Mouse (Mus musculus) neural tube, embryonic 11.5 days (tissue): Measurements from ENCODE around the gene Ccl9. TPM values are rescaled to one million over a fixed set of nuclear protein-coding genes. Genes with fewer than 3 reads are reported as not detected.

Experiments used
- ATAC-seq: fragments of 200-750 bp; cut with Nextera tagmentation; 2 replicates; pipeline ENCODE4 v1.8.0; 2017; ENCODE audit warnings: moderate number of reproducible peaks, mild to moderate bottlenecking, moderate TSS enrichment, moderate library complexity; ENCODE audit not compliant: insufficient read depth, low FRiP score, low TSS enrichment
- DNase-seq: peaks from one replicate; pipeline ENCODE4 v3.0.0-alpha.2; 2015; ENCODE audit warnings: low spot score
- H3K27ac ChIP-seq: fragments of 300-500 bp; sonication (generic); 2 replicates; pipeline ENCODE4 v1.5.1; 2014; ENCODE audit warnings: low read depth, mild to moderate bottlenecking, low read length
- H3K27me3 ChIP-seq: fragments of 300-500 bp; sonication (generic); 2 replicates; pipeline ENCODE4 v1.6.1; 2014; ENCODE audit warnings: mild to moderate bottlenecking, low read length, mixed read lengths; ENCODE audit not compliant: control insufficient read depth, insufficient read depth
- H3K36me3 ChIP-seq: fragments of 300-500 bp; sonication (generic); 2 replicates; pipeline ENCODE4 v1.6.1; 2014; ENCODE audit warnings: mild to moderate bottlenecking, low read length, moderate library complexity, mixed read lengths; ENCODE audit not compliant: control insufficient read depth, insufficient read depth
- H3K4me1 ChIP-seq: fragments of 300-500 bp; sonication (generic); 2 replicates; pipeline ENCODE4 v1.6.1; 2014; ENCODE audit warnings: low read length, mixed read lengths; ENCODE audit not compliant: control insufficient read depth, insufficient read depth
- H3K4me2 ChIP-seq: fragments of 300-500 bp; sonication (generic); 2 replicates; pipeline ENCODE4 v1.6.1; 2014; ENCODE audit warnings: low read depth, mild to moderate bottlenecking, moderate library complexity
- H3K4me3 ChIP-seq: fragments of 300-500 bp; sonication (generic); 2 replicates; pipeline ENCODE4 v1.5.1; 2014; ENCODE audit warnings: low read depth, low read length
- H3K9ac ChIP-seq: fragments of 300-500 bp; sonication (generic); 2 replicates; pipeline ENCODE4 v1.6.1; 2014; ENCODE audit warnings: mild to moderate bottlenecking, low read length
- H3K9me3 ChIP-seq: fragments of 300-500 bp; sonication (generic); 2 replicates; pipeline ENCODE4 v1.6.1; 2016; ENCODE audit warnings: low read length; ENCODE audit not compliant: control insufficient read depth
- WGBS: fragments of 180-500 bp; shearing (Covaris S2); extraction: QIAGEN DNeasy Blood & Tissue Kit; methylation state at CpG from one replicate; pipeline ENCODE4 v1.1.7; 2014; 5-methylcytosine and 5-hydroxymethylcytosine counted together
- polyA plus RNA-seq: library from polyadenylated mRNA; unstranded; fragments of >200 nt; fragmentation: Nextera tagmentation; extraction: Ambion mirVana; gene quantifications from 2 replicates; pipeline ENCODE4 v1.2.1, GENCODE M21; 2014

Gene Ccl9
- polyA plus RNA-seq, 1 experiment from 2014 or later, result 0.88 TPM

DNA sequence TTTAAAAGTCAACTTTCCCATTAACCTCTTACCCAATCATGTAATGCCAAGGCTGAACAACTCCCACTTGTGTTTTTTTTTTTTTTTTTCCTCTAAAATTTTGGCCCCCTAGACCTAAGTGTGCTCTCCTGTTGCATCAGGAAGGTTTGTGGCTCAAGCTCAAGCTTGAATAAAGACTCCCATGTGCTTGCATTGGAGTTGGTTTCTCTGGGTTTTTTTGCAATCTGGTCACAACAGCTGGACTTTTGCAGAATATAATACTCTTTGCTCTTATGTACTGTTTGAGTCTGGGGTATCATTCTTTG is 5.0 kb upstream of the Ccl9 start:
- Histone ChIP-seq H3K9ac (no peak overlapping the region), H3K9me3 (no peaks in the 10 kb centered on the region), H3K4me2 (no peak overlapping the region), H3K27me3 (no peaks in the 10 kb centered on the region), H3K4me3 (no peak overlapping the region), H3K36me3 (no peaks in the 10 kb centered on the region), H3K4me1 (no peaks in the 10 kb centered on the region), H3K27ac (no peak overlapping the region)
- DNase-seq, result no peak
- ATAC-seq, result no peak

DNA sequence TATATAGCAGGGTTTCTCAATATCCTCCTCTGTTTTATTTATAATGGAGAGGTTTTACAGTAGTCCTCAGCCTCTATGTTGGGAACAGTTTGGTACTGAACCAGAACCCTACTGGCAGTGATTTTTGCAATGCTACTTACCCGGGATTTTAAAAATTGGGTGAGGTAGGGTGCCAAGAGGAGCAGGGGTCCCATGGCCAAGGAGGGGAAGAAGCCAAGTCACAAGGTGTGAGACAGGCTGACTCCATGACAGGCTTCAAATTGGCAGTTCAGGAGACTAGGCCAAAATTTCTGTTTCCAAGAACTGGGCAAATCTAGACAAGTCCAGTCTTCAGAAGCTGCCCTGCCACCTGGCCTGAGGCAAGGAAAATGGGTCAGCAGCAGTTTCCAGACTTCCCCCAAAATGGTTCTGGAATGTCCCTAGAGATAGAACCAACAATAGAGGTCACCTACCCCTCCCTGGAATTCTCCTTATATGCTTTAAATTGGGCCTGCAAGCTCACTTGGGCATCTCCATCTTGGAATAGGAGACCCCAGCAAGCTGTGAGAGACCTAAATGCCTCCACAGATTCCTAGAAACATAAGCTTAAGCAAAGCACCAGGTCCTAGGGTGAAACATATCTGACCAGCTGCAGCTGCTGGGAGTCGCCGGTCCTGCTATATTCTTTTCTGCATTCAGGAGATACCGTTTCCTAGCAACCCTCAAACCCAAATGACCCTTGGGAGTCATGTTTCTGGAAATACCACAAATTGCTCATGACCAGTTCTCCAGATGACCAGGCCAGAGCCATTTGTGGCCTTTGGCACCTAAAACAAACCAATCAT is 4.4 kb upstream of the Ccl9 start:
- H3K9ac ChIP-seq, result no peak overlapping the region
- no peak overlapping the region for H3K27ac ChIP-seq
- WGBS, result 71% methylated on average over 4 of the region's 4 CpGs

DNA sequence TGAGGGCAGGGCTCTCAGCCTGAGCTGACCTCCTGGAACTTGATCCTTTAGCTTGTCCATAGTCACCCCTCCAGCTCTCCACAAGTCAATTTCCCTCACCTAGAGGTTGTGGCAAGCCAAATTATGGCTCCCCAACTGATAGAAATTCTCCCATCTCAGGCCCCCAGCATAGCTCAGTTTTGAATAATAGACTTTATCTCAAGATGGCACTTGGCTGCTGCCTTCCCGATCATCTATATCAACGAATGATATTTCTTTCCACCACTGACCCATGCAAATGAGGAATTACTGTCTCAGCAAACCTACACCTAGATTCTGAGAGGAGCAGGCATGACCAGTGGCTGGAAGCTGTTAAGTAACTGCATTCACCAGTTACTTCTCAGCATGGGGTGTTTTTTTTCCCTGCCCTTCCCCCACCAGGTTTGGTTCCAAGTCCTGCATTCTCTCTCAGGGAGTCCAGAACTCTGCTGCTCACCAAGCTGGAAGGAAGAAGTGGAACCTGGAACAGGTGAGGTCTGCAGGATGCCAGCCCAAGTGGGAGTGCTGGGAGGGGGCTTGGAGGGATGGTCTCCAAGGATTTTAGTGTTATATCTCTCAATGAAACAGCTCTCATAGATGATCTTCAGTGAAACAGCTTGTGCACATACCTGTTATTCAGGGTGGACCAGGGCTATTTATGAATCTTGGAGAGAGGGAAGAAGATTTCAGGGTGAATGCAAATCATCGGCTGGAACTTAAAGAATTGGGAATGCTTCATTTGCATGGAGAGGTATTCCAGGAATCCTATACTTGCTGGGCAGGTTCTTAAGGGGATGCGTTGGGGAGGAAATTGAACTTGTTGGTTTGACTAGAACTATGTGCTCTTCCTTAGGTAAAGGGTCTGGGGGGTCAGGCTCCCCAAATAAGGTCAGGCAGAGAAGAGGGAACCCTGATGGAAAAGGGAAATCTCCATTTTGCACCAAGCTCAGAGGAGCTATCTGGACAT is 3.5 kb upstream of the Ccl9 start:
- no peak overlapping the region for H3K27ac ChIP-seq
- H3K4me2 ChIP-seq, result no peak overlapping the region
- no peaks in the 10 kb centered on the region for H3K9me3 ChIP-seq
- H3K27me3 ChIP-seq, result no peaks in the 10 kb centered on the region
- no peak for ATAC-seq
- WGBS, result 87% methylated on average over 4 of the region's 4 CpGs
- H3K4me1 ChIP-seq, result no peaks in the 10 kb centered on the region
- H3K4me3 ChIP-seq, result no peak overlapping the region
- H3K9ac ChIP-seq, result no peak overlapping the region
- DNase-seq, result no peak
- no peaks in the 10 kb centered on the region for H3K36me3 ChIP-seq

More for the DNA sequence above, 4.4 kb upstream of the Ccl9 start:
- Histone ChIP-seq H3K4me1 (no peaks in the 10 kb centered on the region), H3K27me3 (no peaks in the 10 kb centered on the region), H3K36me3 (no peaks in the 10 kb centered on the region), H3K4me2 (no peak overlapping the region), H3K4me3 (no peak overlapping the region), H3K9me3 (no peaks in the 10 kb centered on the region)
- no peak for ATAC-seq
- no peak for DNase-seq

DNA sequence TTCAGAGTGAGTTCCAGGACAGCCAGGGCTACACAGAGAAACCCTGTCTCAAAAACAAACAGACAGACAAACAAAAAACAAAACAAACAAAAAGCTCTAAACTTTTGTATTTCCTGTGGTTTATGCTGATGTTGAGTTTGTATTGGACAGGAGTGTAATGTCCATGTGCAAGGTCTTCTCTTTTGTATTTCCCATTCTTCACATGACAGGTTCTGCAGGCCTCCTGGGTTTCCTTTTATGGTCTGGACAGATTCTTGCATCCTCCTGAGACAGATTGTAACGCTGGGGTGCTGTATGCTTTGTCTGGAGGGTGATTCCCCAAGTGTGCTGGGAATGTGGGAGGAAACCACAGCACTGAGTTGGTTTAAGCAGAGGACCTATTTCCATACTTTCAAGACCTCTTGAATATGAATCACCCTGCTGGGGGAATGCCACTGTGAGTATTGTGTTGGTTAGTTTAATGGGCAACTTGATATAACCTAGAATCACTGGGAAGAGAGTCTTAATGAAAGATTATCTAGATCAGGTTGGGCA is 2.3 kb upstream of the Ccl9 start:
- no peaks in the 10 kb centered on the region for H3K27me3 ChIP-seq
- WGBS, result 67% methylated on average over 1 of the region's 1 CpGs

DNA sequence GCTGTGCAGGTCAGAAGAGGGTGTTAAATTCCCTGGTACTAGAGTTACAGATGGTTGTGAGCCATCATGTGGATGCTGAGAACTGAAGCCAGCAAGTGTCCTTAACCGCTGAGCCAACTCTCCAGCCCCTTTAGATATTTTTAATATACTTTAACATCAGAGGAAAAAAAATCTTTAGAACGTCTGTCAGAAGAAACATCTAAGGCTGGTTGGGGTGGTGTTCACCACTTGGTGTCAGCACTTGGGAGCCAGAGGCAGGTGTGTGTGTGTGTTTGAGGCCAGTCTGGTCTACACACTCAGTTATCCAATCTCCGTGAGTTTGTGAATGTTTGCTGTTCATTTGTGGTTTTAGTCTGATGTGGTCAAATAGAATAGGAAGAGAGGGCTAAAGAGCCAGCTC is 563 bp upstream of the Ccl9 start:
- no peak overlapping the region for H3K27ac ChIP-seq
- no peaks in the 10 kb centered on the region for H3K36me3 ChIP-seq
- no peaks in the 10 kb centered on the region for H3K9me3 ChIP-seq
- no peak overlapping the region for H3K4me2 ChIP-seq
- no peaks in the 10 kb centered on the region for H3K4me1 ChIP-seq
- no peak for DNase-seq
- WGBS, result 77% methylated on average over 3 of the region's 3 CpGs
- H3K4me3 ChIP-seq, result no peak overlapping the region
- H3K9ac ChIP-seq, result no peak overlapping the region
- no peaks in the 10 kb centered on the region for H3K27me3 ChIP-seq
- ATAC-seq, result no peak

More for the DNA sequence above, 2.3 kb upstream of the Ccl9 start:
- no peaks in the 10 kb centered on the region for H3K36me3 ChIP-seq
- no peaks in the 10 kb centered on the region for H3K9me3 ChIP-seq
- no peak overlapping the region for H3K4me3 ChIP-seq
- H3K4me1 ChIP-seq, result no peaks in the 10 kb centered on the region
- H3K4me2 ChIP-seq, result no peak overlapping the region
- ATAC-seq (no peak), DNase-seq (no peak)
- H3K27ac ChIP-seq, result no peak overlapping the region
- no peak overlapping the region for H3K9ac ChIP-seq

DNA sequence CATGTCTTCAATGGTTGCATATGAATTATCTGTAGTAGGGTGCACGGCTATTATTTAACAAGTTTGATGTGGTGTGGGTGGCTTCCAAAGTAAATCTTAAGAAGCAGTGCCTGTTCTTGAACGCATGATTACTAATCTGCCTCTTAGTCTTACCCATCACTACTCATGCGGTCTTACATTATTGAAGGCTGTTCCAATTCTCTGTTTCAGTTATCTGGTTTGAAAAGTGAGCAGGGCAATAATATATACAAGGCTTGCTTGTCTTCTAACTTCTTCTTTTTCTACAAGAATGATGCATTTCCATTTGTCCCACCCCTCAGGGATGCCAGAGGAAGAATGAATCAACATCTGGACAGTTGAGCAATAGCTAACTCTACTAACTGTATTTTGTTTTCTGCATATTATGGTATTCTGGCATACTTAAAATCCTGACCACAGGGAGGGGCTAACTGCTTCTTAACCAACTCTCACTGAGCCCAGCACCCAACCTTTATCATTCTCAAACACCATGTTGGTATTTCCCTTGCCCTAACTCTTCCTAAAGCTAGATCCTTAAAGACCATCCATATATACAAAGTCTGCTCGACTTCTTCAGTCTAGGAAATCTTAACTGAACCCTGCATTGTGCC is 1.4 kb downstream of the Ccl9 start:
- no peak for ATAC-seq
- Histone ChIP-seq H3K4me3 (no peak overlapping the region), H3K36me3 (no peaks in the 10 kb centered on the region), H3K27me3 (no peaks in the 10 kb centered on the region), H3K9ac (no peak overlapping the region), H3K4me2 (no peak overlapping the region), H3K9me3 (no peaks in the 10 kb centered on the region), H3K4me1 (no peaks in the 10 kb centered on the region), H3K27ac (no peak overlapping the region)
- 87% methylated on average over 4 of the region's 4 CpGs for WGBS
- no peak for DNase-seq

DNA sequence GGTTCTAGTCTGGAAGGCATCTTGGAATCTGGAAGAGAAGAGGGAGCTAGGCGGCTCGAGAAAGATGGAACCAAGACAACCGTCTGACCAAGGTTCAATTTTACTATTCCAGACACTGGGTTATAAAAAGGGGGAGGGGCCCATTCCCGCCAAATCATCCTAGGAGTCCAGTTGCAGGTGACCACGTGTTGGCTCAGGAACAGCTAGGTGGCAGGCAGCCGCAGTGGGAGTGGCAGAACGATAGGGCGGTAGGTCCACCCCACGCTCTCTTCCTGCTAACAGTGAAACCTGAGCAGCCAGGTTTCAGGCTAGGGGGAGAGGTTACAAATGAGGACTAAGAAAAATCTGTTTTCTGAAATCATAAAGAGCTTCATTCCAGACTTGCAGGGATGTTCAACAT is 5.6 kb downstream of the Ccl9 start:
- H3K4me3 ChIP-seq, result no peak overlapping the region
- H3K4me1 ChIP-seq, result no peaks in the 10 kb centered on the region
- DNase-seq, result no peak
- 64% methylated on average over 9 of the region's 9 CpGs for WGBS
- no peaks in the 10 kb centered on the region for H3K36me3 ChIP-seq
- H3K27me3 ChIP-seq, result no peaks in the 10 kb centered on the region
- H3K9ac ChIP-seq, result no peak overlapping the region
- H3K4me2 ChIP-seq, result no peak overlapping the region
- H3K9me3 ChIP-seq, result no peaks in the 10 kb centered on the region
- no peak overlapping the region for H3K27ac ChIP-seq
- ATAC-seq, result no peak

DNA sequence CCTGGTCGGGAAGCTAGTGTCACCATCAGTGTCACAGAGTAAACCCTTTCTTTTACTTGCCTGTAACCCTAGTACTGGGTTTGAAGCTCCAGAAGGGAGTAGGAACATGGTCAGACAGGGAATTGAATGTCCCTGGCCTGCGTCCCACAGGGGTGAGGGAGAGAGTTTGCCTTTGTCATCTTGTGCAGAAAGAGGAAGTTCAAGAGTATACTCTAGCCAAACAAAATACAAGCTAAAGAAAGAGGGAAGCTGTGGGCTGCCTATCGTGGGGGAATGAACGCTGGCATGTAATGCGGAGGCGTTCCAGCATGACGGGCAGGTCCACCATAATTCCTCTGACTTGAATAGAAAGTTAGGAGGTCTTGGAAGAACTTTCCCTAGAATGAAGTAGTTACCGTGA is 6.2 kb downstream of the Ccl9 start:
- Histone ChIP-seq H3K9me3 (no peaks in the 10 kb centered on the region), H3K27me3 (no peaks in the 10 kb centered on the region), H3K4me3 (no peak overlapping the region), H3K9ac (no peak overlapping the region), H3K4me1 (no peaks in the 10 kb centered on the region), H3K27ac (no peak overlapping the region), H3K4me2 (no peak overlapping the region), H3K36me3 (no peaks in the 10 kb centered on the region)
- DNase-seq (no peak), ATAC-seq (no peak)
- 92% methylated on average over 8 of the region's 8 CpGs for WGBS
